Mouse (Mus musculus) lung, postnatal 0 days (tissue): ENCODE data around the gene Shisa8.

Experiments used
- CTCF ChIP-seq: IDR thresholded peaks from 2 replicates; pipeline ENCODE4 v1.5.1; 2016; ENCODE audit warnings: antibody characterized with exemption, mild to moderate bottlenecking
- EP300 ChIP-seq: IDR thresholded peaks from 2 replicates; pipeline ENCODE4 v1.6.1; 2016; ENCODE audit warnings: antibody characterized with exemption, mild to moderate bottlenecking, control low read depth

- TF ChIP-seq CTCF = no peak
- no peak for TF ChIP-seq EP300
Observed at GRCm38 (mm10) chr15:82156902-82157301, 55.7 kb downstream of the Shisa8 start.
